Mouse (Mus musculus) hindbrain, embryonic 13.5 days (tissue): ENCODE data around the gene Hexim2. TPM values are rescaled to one million over a fixed set of nuclear protein-coding genes. Genes with fewer than 3 reads are reported as not detected.

Experiments used
- ATAC-seq: fragments of 200-750 bp; cut with Nextera tagmentation; 2 replicates; pipeline ENCODE4 v1.8.0; 2017; ENCODE audit warnings: moderate TSS enrichment; ENCODE audit not compliant: low FRiP score
- H3K27ac ChIP-seq: fragments of 300-500 bp; sonication (generic); 2 replicates; pipeline ENCODE4 v1.5.1; 2015; ENCODE audit warnings: inconsistent platforms, mild to moderate bottlenecking, moderate library complexity
- H3K27me3 ChIP-seq: fragments of 300-500 bp; sonication (generic); 2 replicates; pipeline ENCODE4 v1.6.1; 2015; ENCODE audit warnings: mild to moderate bottlenecking, inconsistent platforms
- H3K36me3 ChIP-seq: fragments of 300-500 bp; sonication (generic); 2 replicates; pipeline ENCODE4 v1.6.1; 2015; ENCODE audit warnings: mild to moderate bottlenecking, inconsistent platforms
- H3K4me1 ChIP-seq: fragments of 300-500 bp; sonication (generic); replicated peaks from 2 replicates; pipeline ENCODE4 v1.6.1; 2015; ENCODE audit warnings: inconsistent platforms
- H3K4me2 ChIP-seq: fragments of 300-500 bp; sonication (generic); 2 replicates; pipeline ENCODE4 v1.6.1; 2015; ENCODE audit warnings: inconsistent platforms, mild to moderate bottlenecking, moderate library complexity
- H3K4me3 ChIP-seq: fragments of 300-500 bp; sonication (generic); 2 replicates; pipeline ENCODE4 v1.5.1; 2015; ENCODE audit warnings: mild to moderate bottlenecking, inconsistent platforms
- H3K9ac ChIP-seq: fragments of 300-500 bp; sonication (generic); 2 replicates; pipeline ENCODE4 v1.6.1; 2015; ENCODE audit warnings: mild to moderate bottlenecking, inconsistent platforms
- H3K9me3 ChIP-seq: fragments of 300-500 bp; sonication (generic); 2 replicates; pipeline ENCODE4 v1.6.1; 2016; ENCODE audit warnings: inconsistent platforms
- WGBS: fragments of 180-500 bp; shearing (Covaris S2); methylation state at CpG from one replicate; pipeline ENCODE4 v1.1.7; 2015; 5-methylcytosine and 5-hydroxymethylcytosine counted together
- polyA plus RNA-seq: library from polyadenylated mRNA; unstranded; fragments of >200 nt; fragmentation: Nextera tagmentation; extraction: Ambion mirVana; gene quantifications from 2 replicates; pipeline ENCODE4 v1.2.1, GENCODE M21; 2015

Gene Hexim2
- polyA plus RNA-seq, 1 experiment from 2014 or later = 22.3 TPM

DNA sequence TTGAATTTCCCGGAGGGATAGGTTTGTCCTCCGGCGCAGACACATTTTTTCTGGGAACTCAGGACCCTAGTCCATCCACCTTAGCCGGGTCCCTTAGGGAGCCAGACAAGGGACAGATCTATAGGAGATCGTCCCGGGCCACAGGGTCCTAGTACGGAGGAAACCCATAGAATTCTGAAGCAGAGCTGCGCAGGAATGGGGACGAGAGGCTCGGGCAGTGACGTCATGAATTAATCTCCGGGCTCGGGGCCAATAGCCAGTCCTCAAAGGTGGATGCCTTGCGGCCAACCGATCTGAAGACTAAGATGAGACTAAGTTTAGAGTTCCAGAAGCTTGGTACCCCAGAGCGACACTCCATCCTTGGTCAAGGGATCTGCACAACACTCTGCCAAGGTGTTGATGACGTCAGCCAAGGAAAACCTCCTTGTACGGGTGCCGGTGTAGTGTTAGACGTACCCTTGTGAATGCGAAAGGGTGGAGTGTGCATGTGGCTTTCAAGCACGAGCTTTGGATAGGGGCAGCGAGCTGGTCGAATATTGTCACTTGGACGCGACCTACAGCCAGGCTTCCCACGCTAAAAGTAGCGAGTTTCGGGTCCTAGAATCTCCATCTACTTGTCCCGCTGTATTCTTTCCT lies 30.2 kb upstream of the Hexim2 start:
- peak; percentile 57 for ATAC-seq
- no peaks in the 10 kb centered on the region for H3K36me3 ChIP-seq
- H3K27ac ChIP-seq = no peak overlapping the region
- peak overlapping the region; percentile 47 for H3K4me3 ChIP-seq
- no peaks in the 10 kb centered on the region; the same call in 1 of the 2 replicates for H3K9me3 ChIP-seq
- H3K27me3 ChIP-seq = peaks cover 71% of the 10 kb centered on the region
- WGBS = 4% methylated on average over 30 of the region's 30 CpGs
- peak overlapping the region; percentile 68 for H3K9ac ChIP-seq
- H3K4me1 ChIP-seq = peaks cover 30% of the 10 kb centered on the region
- peak overlapping the region; percentile 73 for H3K4me2 ChIP-seq

- 1% methylated on average over 35 of the region's 35 CpGs for WGBS
- ATAC-seq = peak; percentile 81
- Histone ChIP-seq H3K4me3 (peak overlapping the region; percentile 47), H3K4me1 (peaks cover 30% of the 10 kb centered on the region), H3K9ac (peak overlapping the region; percentile 68), H3K27me3 (peaks cover 63% of the 10 kb centered on the region), H3K4me2 (peak overlapping the region; percentile 73), H3K36me3 (no peaks in the 10 kb centered on the region), H3K27ac (no peak overlapping the region), H3K9me3 (no peaks in the 10 kb centered on the region; the same call in 1 of the 2 replicates)
Measured at GRCm38 (mm10) chr11:103102725-103103349, 29.4 kb upstream of the Hexim2 start.

- Histone ChIP-seq H3K27me3 (peaks cover 60% of the 10 kb centered on the region), H3K9ac (no peak overlapping the region), H3K4me3 (peak overlapping the region; percentile 47; the same call in 1 of the 2 replicates), H3K36me3 (no peaks in the 10 kb centered on the region), H3K27ac (no peak overlapping the region), H3K4me1 (peaks cover 27% of the 10 kb centered on the region), H3K4me2 (peak overlapping the region; percentile 73), H3K9me3 (no peaks in the 10 kb centered on the region; the same call in 1 of the 2 replicates)
- no peak for ATAC-seq
- 56% methylated on average over 8 of the region's 8 CpGs for WGBS
Measured at GRCm38 (mm10) chr11:103103621-103104020, 28.6 kb upstream of the Hexim2 start.

DNA sequence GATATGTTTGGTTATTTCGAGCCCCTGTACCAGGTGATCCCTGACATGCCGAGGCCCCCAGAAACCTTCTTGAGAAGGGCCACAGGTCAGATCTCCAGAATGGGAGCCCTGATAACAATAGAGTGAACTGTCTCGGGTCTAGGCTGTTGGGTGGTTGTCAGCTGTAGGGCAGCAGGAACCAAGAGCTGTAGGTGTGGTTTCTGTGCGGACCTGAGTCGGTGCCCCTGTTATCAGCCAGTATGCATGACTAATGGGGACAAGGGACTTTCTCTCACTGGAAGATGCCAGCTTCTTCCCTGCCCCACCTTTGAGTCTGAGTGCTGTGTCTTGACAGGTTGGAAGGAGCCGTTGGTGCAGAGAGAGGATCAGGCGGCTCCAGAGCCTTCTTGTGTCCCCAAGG lies 27.8 kb upstream of the Hexim2 start:
- ATAC-seq = no peak
- WGBS = 81% methylated on average over 7 of the region's 7 CpGs
- Histone ChIP-seq H3K4me2 (no peak overlapping the region), H3K27ac (no peak overlapping the region), H3K4me1 (peaks cover 27% of the 10 kb centered on the region), H3K36me3 (no peaks in the 10 kb centered on the region), H3K27me3 (peaks cover 51% of the 10 kb centered on the region), H3K9me3 (no peaks in the 10 kb centered on the region; the same call in 1 of the 2 replicates), H3K4me3 (no peak overlapping the region), H3K9ac (no peak overlapping the region)

DNA sequence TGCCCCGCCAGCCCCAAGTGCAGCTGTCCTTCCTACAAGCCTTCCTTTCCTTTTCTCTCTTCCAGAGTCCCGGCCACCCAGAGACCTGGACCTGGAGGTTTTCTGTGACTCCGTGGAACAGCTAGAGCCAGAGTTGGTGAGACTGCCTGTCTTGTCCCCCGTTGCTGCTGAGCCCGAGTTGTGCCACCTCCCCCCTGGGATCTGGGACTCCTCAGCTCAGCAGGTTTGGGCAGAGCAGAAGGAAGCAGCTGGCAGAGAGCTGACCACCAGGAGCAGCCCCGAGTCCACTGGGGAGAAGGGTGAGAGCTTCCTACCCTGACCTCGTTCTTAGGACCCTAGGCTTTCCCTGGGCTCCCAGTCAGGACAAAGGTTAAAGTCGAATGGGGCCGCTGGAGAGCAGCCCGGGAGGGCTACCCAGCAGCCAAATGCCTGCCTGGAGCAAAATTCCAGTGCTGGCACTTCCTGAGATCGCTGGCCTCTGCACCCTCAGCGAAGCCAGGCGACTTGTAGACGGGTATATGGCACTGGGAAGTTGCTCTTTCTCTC lies 27.0 kb upstream of the Hexim2 start:
- no peak overlapping the region for H3K4me3 ChIP-seq
- no peak for ATAC-seq
- no peak overlapping the region for H3K9ac ChIP-seq
- whole genome bisulfite sequencing = 60% methylated on average over 14 of the region's 14 CpGs
- no peaks in the 10 kb centered on the region; the same call in 1 of the 2 replicates for H3K9me3 ChIP-seq
- peaks cover 27% of the 10 kb centered on the region for H3K4me1 ChIP-seq
- no peak overlapping the region for H3K27ac ChIP-seq
- H3K27me3 ChIP-seq = peaks cover 43% of the 10 kb centered on the region
- no peak overlapping the region for H3K4me2 ChIP-seq
- H3K36me3 ChIP-seq = no peaks in the 10 kb centered on the region

GRCm38 (mm10) chr11:103105810-103106209 lies 26.4 kb upstream of the Hexim2 start:
- 85% methylated on average over 6 of the region's 6 CpGs for WGBS
- no peak for ATAC-seq
- Histone ChIP-seq H3K4me2 (no peak overlapping the region), H3K9me3 (no peaks in the 10 kb centered on the region; the same call in 1 of the 2 replicates), H3K9ac (no peak overlapping the region), H3K4me3 (no peak overlapping the region), H3K27ac (no peak overlapping the region), H3K36me3 (no peaks in the 10 kb centered on the region), H3K4me1 (peaks cover 27% of the 10 kb centered on the region), H3K27me3 (peaks cover 41% of the 10 kb centered on the region)

DNA sequence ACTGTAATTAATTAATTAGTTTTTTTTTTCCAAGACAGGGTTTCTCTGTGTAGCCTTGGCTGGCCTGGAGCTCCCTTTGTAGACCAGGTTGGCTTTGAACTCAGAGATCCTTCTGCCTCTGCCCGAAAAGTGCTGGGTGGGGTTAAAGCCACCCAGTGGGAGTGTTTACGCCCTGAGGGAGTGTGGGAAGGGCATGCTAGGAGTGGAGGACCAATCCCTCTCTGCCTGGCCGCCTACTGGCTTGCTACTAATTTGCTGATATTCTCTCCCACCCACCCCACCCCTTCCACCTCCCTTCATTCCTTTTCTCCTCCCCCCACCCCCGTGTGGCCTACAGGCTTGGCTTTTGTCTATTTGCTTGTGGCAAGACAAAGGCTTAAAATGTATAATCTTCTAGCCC lies 25.8 kb upstream of the Hexim2 start:
- Histone ChIP-seq H3K4me3 (no peak overlapping the region), H3K9me3 (no peaks in the 10 kb centered on the region), H3K9ac (no peak overlapping the region), H3K36me3 (no peaks in the 10 kb centered on the region), H3K27me3 (peaks cover 41% of the 10 kb centered on the region), H3K4me2 (no peak overlapping the region), H3K27ac (no peak overlapping the region), H3K4me1 (peaks cover 24% of the 10 kb centered on the region)
- no peak for ATAC-seq
- WGBS = 74% methylated on average over 4 of the region's 4 CpGs

DNA sequence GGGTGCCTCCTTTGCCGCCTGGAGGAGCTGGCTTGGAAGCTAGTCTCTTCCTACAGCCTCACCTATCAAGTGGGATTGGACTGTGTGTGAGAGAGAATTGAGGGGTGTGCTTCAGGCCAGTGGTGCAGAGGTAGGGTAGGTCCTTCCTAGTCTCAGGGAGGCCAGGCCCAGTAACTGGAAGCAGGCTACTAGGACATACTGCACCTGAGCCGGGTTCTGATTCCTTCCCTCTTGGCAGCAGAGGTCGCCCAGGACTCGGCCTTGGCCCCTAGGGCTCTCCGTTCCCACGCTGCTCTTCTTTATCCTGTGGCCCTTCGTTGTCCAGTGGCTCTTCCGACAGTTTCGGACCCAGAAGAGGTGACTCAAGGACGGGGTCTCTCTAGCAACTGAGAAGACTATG lies 20.9 kb upstream of the Hexim2 start:
- WGBS = 22% methylated on average over 10 of the region's 10 CpGs
- H3K36me3 ChIP-seq = no peaks in the 10 kb centered on the region
- no peak overlapping the region for H3K27ac ChIP-seq
- H3K9me3 ChIP-seq = no peaks in the 10 kb centered on the region
- peaks cover 37% of the 10 kb centered on the region for H3K27me3 ChIP-seq
- H3K4me2 ChIP-seq = peak overlapping the region; percentile 55
- H3K4me3 ChIP-seq = peak overlapping the region; percentile 33
- no peak overlapping the region for H3K9ac ChIP-seq
- no peak for ATAC-seq
- peaks cover 23% of the 10 kb centered on the region for H3K4me1 ChIP-seq

DNA sequence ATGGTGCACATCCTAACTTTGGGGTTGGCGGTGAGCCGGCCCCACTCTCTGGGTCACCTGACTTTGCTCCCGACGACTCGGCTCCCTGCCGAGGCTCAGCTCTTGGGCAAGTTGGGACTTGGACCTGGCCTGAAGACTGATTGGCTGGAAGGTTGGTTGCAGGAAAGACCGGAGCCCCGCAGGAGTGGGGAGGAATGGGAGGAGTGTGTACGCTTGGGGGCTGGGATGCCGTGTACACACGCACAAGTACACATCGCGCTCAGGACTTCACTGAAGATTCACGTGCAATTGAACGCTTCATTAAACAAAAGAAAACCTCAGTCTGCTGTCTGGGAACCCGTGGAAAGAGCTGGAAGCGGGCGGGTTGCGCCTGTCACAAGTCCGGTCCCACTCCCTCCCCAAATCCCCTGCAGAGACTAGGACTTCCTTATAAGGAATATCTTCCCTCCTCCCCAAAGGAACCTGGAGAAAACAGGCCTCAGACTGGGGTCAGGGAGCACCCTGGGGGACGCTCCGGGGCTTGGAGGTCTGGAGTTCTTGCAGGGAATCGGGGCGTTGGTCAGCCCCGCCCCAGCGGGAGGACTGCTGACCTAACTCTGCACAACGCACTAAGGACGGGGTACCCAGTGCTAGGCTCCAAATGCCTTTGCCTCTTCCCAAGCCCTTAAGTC lies 20.2 kb upstream of the Hexim2 start:
- Histone ChIP-seq H3K27ac (no peak overlapping the region), H3K4me3 (peak overlapping the region; percentile 33), H3K9ac (peak overlapping the region; percentile 36), H3K9me3 (no peaks in the 10 kb centered on the region), H3K4me1 (peaks cover 29% of the 10 kb centered on the region), H3K36me3 (no peaks in the 10 kb centered on the region), H3K4me2 (peak overlapping the region; percentile 55), H3K27me3 (peaks cover 37% of the 10 kb centered on the region)
- ATAC-seq = no peak
- WGBS = 1% methylated on average over 28 of the region's 28 CpGs

DNA sequence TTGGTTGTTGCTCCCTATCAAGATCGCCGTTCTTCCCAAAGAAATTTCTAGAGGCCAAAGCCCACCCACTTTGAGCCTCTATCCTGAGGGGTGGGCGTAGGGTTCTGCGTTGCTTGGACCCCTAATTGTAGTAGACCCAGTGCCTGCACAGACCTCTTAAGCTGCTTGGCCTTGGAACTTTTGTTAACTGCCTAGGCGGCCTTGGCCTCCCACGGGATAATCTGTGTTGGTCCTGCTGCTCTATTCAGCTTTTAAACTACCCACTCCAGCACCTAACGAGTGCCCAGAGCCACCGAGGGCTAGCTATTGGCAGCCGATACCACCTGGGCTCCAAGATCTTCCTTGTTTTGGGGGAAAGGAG lies 19.7 kb upstream of the Hexim2 start:
- Histone ChIP-seq H3K27ac (no peak overlapping the region), H3K36me3 (no peaks in the 10 kb centered on the region), H3K4me3 (peak overlapping the region; percentile 33), H3K9ac (peak overlapping the region; percentile 36; the same call in 1 of the 2 replicates), H3K4me2 (peak overlapping the region; percentile 55), H3K27me3 (peaks cover 37% of the 10 kb centered on the region), H3K9me3 (no peaks in the 10 kb centered on the region), H3K4me1 (peaks cover 34% of the 10 kb centered on the region)
- no peak for ATAC-seq
- WGBS = 9% methylated on average over 9 of the region's 9 CpGs

GRCm38 (mm10) chr11:103113005-103113404 lies 19.2 kb upstream of the Hexim2 start:
- no peaks in the 10 kb centered on the region for H3K36me3 ChIP-seq
- H3K9ac ChIP-seq = no peak overlapping the region
- 41% methylated on average over 12 of the region's 12 CpGs for WGBS
- no peak overlapping the region for H3K4me3 ChIP-seq
- H3K27me3 ChIP-seq = peaks cover 37% of the 10 kb centered on the region
- peaks cover 38% of the 10 kb centered on the region for H3K4me1 ChIP-seq
- H3K9me3 ChIP-seq = no peaks in the 10 kb centered on the region
- no peak overlapping the region for H3K27ac ChIP-seq
- no peak for ATAC-seq
- 0 out of 2 replicates have a peak overlapping the region, but pooled peaks have one; percentile 2 for H3K4me2 ChIP-seq

GRCm38 (mm10) chr11:103113771-103114170 lies 18.5 kb upstream of the Hexim2 start:
- no peaks in the 10 kb centered on the region for H3K9me3 ChIP-seq
- peaks cover 37% of the 10 kb centered on the region for H3K27me3 ChIP-seq
- H3K4me3 ChIP-seq = no peak overlapping the region
- H3K27ac ChIP-seq = no peak overlapping the region
- H3K4me1 ChIP-seq = peaks cover 46% of the 10 kb centered on the region
- H3K9ac ChIP-seq = no peak overlapping the region
- H3K36me3 ChIP-seq = no peaks in the 10 kb centered on the region
- ATAC-seq = no peak
- 77% methylated on average over 4 of the region's 4 CpGs for WGBS
- no peak overlapping the region for H3K4me2 ChIP-seq
